Mouse (Mus musculus) right cerebral cortex, postnatal 36 days (tissue): ENCODE measurements around the gene Tcaf3.

ENCODE experiments used
- DNase-seq, 2 experiments: peaks; one replicate each; pipeline ENCODE4 v3.0.0; 2022; ENCODE audit warnings: low spot score in 2 of 2, mixed read lengths in 1 of 2

The Tcaf3 gene

GRCm38 (mm10) chr6:42542036-42543031 lies 55.2 kb downstream of the Tcaf3 start:
- DNase-seq = no peak

- DNase-seq = no peak
These were observed 56.8 kb downstream of the Tcaf3 start for GRCm38 (mm10) chr6:42540681-42541080.

GRCm38 (mm10) chr6:42539711-42540110 lies 57.8 kb downstream of the Tcaf3 start:
- no peak for DNase-seq
